Mouse (Mus musculus): ENCODE measurements around the gene Ppard. TPM values are rescaled to one million over a fixed set of nuclear protein-coding genes. Genes with fewer than 3 reads are reported as not detected.

The Ppard gene
- polyA plus RNA-seq, 1 experiment from 2014 or later: 1.5 TPM

GRCm38 (mm10) chr17:28299669-28300320, 67.3 kb downstream of the Ppard start:
- DNase-seq (ENCODE audit: low spot score): no peak
- Histone ChIP-seq H3K27ac (replicated peaks) (peak overlapping the region; percentile 77), H3K27me3 (ENCODE audit: low read depth, poor library complexity, severe bottlenecking) (no peaks in the 10 kb centered on the region), H3K9me3 (replicated peaks) (no peaks in the 10 kb centered on the region), H3K4me3 (peak overlapping the region; percentile 14; the same call in 1 of the 2 replicates), H3K36me3 (peaks cover 21% of the 10 kb centered on the region), H3K4me1 (peaks cover 45% of the 10 kb centered on the region)
- 55% methylated on average over 11 of the region's 11 CpGs for WGBS

DNA sequence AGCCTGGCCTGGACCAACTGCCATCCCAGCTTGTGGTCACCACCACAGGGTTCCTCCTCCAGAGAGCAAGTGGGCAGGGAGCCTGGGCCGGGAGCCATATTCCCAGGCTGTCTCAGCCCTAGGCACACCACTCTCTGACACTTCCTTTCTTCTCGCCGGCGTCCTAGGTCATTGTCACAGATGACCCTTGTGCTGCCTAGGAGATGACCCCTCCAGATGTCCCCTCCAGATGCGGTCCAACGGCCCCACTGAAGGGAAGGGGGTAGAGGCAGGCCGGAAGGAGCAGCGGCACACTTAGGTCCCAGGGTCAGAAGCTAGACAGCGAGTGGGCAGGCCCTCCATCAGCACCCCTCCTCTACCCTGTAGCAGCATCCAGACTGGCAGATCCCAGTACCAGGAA, 67.8 kb downstream of the Ppard start:
- Histone ChIP-seq H3K4me1 (peaks cover 40% of the 10 kb centered on the region), H3K36me3 (peaks cover 21% of the 10 kb centered on the region), H3K27me3 (ENCODE audit: low read depth, poor library complexity, severe bottlenecking) (no peaks in the 10 kb centered on the region), H3K9me3 (replicated peaks) (no peaks in the 10 kb centered on the region), H3K27ac (replicated peaks) (peak overlapping the region; percentile 77), H3K4me3 (no peak overlapping the region)
- WGBS: 22% methylated on average over 9 of the region's 9 CpGs
- peak; percentile 51 for DNase-seq (ENCODE audit: low spot score)

DNA sequence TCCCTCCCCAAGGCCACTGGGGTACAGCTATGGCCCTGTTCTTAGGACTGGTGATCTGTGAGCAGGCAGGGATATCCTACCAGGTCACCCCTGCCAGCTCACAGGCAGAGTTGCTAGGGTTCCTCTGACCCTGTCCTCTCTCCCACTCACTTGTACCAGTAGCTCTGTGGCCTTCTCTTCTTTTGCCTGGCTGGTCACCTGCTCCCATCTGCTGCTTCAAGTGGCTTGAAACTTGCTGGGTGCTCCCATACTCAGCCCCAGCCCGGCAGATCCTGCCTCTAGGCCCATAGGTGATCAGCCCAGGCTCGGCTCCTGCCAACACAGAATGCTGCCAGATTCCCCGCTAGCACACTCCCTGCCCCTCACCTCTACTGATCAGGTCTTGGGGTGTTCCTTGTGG, 68.3 kb downstream of the Ppard start:
- H3K27me3 ChIP-seq (ENCODE audit: low read depth, poor library complexity, severe bottlenecking): no peaks in the 10 kb centered on the region
- H3K27ac ChIP-seq (replicated peaks): peak overlapping the region; percentile 77
- H3K9me3 ChIP-seq (replicated peaks): no peaks in the 10 kb centered on the region
- no peak overlapping the region for H3K4me3 ChIP-seq
- 72% methylated on average over 3 of the region's 3 CpGs for whole genome bisulfite sequencing
- H3K4me1 ChIP-seq: peaks cover 38% of the 10 kb centered on the region
- peaks cover 21% of the 10 kb centered on the region for H3K36me3 ChIP-seq
- no peak for DNase-seq (ENCODE audit: low spot score)

- peaks cover 27% of the 10 kb centered on the region for H3K4me1 ChIP-seq
- H3K4me3 ChIP-seq: no peak overlapping the region
- H3K9me3 ChIP-seq (replicated peaks): no peaks in the 10 kb centered on the region
- no peak overlapping the region for H3K27ac ChIP-seq (replicated peaks)
- H3K27me3 ChIP-seq (ENCODE audit: low read depth, poor library complexity, severe bottlenecking): no peaks in the 10 kb centered on the region
- no peaks in the 10 kb centered on the region for H3K36me3 ChIP-seq
- WGBS: 59% methylated on average over 10 of the region's 10 CpGs
- no peak for DNase-seq (ENCODE audit: low spot score)
These were observed 72.7 kb downstream of the Ppard start for GRCm38 (mm10) chr17:28305172-28305571.

DNA sequence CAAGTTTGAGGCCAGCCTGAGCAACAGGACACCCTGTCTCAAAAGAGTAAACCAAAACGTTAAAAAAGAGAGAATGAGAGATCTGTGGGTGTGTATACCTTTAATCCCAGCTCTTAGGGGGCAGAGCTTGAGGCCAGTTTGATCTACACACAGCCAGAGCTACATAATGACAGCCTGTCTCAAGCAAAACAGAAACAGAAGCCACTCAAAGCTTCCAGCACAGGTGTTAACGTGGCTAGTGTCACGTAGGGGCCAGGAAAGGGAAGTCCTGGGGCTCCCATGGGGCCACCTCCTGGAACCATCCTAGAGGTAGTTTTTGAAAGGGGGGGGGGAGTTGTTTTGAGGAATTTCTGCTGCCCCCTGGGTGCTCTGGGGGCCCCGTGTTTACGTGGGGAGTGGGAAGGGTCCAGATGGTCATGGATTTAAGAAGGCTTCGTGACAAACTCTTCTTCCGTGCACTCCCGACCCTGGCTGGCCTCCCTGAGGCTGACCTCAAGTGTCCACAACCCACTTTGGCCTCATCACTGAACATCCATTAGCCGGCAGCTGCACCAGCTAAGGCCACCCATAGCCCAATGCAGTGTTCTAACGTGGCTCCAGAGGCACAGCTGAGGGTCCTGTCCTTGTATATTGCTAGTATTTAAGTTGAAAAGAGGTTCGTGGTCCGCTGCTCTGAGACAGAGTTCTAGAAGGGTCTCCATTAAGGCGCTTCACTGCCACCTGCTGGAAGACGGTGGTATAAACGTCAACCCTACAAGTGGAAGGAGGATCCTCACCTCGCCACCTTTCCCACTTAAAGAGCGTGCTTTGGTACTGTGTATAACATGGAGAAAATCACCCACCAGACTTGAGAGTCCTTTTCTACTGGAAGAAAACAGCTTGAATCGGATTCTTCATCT, 76.0 kb downstream of the Ppard start:
- Histone ChIP-seq H3K36me3 (no peaks in the 10 kb centered on the region), H3K4me3 (no peak overlapping the region), H3K9me3 (replicated peaks) (no peaks in the 10 kb centered on the region), H3K27ac (replicated peaks) (peak overlapping the region; percentile 57; the same call in 1 of the 2 replicates), H3K27me3 (ENCODE audit: low read depth, poor library complexity, severe bottlenecking) (no peaks in the 10 kb centered on the region), H3K4me1 (peaks cover 19% of the 10 kb centered on the region)
- WGBS: 21% methylated on average over 18 of the region's 18 CpGs
- DNase-seq (ENCODE audit: low spot score): peak; percentile 86

GRCm38 (mm10) chr17:28310831-28311230, 78.3 kb downstream of the Ppard start:
- peaks cover 7% of the 10 kb centered on the region for H3K36me3 ChIP-seq
- no peak overlapping the region for H3K27ac ChIP-seq (replicated peaks)
- no peak overlapping the region for H3K4me3 ChIP-seq
- peaks cover 32% of the 10 kb centered on the region for H3K4me1 ChIP-seq
- no peaks in the 10 kb centered on the region for H3K27me3 ChIP-seq (ENCODE audit: low read depth, poor library complexity, severe bottlenecking)
- DNase-seq (ENCODE audit: low spot score): no peak
- 84% methylated on average over 3 of the region's 3 CpGs for WGBS
- no peaks in the 10 kb centered on the region for H3K9me3 ChIP-seq (replicated peaks)

DNA sequence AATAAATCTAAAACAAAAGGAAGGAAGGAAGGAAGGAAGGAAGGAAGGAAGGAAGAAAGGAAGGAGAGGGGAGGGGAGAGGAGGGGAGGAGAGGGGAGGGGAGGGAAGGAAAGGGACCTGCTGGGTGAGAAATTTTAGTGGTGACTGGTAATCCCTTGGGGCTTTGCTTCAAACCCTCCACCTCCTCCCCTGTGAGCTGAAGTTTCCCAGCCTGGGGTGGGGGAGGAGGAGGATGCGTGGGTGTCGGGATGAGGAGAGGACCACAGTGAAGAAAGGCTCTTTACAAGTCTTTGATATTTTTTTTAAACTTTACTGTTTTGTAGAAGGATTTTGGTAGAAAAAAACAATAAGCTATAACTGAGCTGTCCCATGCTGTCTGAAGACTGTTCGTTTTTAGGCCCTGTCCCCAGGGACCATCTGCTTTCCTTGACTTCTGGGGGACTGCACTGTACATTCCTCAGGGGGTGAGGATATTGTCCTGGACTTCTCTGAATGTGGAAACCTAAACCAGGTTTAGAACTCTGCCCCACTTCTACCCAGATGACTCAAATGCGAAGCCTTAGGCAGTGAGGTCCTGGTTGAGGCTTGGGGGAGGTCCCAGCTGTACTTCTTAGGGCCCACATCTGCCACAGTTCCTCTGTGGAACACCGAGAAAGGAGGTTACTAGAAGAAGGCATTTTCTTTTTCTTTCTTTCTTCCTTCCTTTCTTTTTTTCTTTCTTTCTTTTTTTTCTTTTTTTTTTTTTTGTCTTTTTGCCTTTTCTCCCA, 79.0 kb downstream of the Ppard start:
- Histone ChIP-seq H3K4me3 (no peak overlapping the region), H3K27me3 (ENCODE audit: low read depth, poor library complexity, severe bottlenecking) (no peaks in the 10 kb centered on the region), H3K36me3 (peaks cover 14% of the 10 kb centered on the region), H3K27ac (replicated peaks) (no peak overlapping the region), H3K9me3 (replicated peaks) (no peaks in the 10 kb centered on the region), H3K4me1 (peaks cover 39% of the 10 kb centered on the region)
- WGBS: 84% methylated on average over 5 of the region's 5 CpGs
- DNase-seq (ENCODE audit: low spot score): no peak

- Histone ChIP-seq H3K4me3 (peak overlapping the region; percentile 94), H3K36me3 (peaks cover 24% of the 10 kb centered on the region), H3K4me1 (peaks cover 48% of the 10 kb centered on the region), H3K27ac (replicated peaks) (peak overlapping the region; percentile 95), H3K9me3 (replicated peaks) (no peaks in the 10 kb centered on the region), H3K27me3 (ENCODE audit: low read depth, poor library complexity, severe bottlenecking) (no peaks in the 10 kb centered on the region)
- WGBS: 28% methylated on average over 17 of the region's 17 CpGs
- DNase-seq (ENCODE audit: low spot score): no peak
These were observed 80.0 kb downstream of the Ppard start for GRCm38 (mm10) chr17:28312232-28313211.

DNA sequence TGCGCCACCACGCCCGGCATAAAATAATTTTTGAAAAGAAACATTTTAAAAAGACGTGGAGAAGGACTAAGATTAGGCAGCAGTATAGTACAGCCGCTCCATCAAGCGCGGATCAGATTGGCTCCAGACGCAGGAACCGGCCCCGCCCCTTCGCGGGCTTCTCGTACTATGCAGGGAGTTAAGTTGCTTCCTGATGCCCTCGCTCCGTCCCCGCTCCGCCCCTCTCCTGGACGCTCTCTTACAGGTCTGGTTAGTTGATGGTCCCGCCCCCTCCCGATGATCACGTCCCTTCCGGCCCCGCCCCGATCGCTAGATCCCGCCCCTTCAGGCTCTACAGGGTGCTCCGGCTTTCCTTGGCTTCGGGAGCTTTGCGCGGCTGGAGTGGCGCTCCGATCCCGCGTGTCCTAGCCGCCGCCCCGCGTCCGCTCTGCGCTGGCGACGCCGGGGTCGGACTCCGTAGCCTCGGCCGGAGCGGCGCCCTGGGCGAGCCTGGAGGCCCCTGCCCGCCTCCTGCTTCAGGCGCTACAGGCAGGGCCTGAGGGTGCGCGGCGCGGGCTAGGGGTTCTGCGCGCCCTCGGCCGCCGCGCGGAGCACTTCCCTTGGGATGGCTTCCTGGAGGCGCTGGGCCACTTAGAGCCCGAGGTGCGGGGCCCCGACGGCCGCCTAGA, 80.8 kb downstream of the Ppard start, which contains the start of gene Fance:
Gene Fance, plus strand, starts transcription at position 308 of the 668 bp plus-strand sequence.
- H3K4me1 ChIP-seq: peaks cover 46% of the 10 kb centered on the region
- under 1% methylated on average over 69 of the region's 69 CpGs for WGBS
- peak within 1 kb of the TSS; percentile 95 for H3K27ac ChIP-seq (replicated peaks)

GRCm38 (mm10) chr17:28313880-28314225, 81.4 kb downstream of the Ppard start:
- Histone ChIP-seq H3K4me3 (peak overlapping the region; percentile 94), H3K4me1 (peaks cover 42% of the 10 kb centered on the region), H3K27me3 (ENCODE audit: low read depth, poor library complexity, severe bottlenecking) (no peaks in the 10 kb centered on the region), H3K36me3 (peaks cover 37% of the 10 kb centered on the region), H3K9me3 (replicated peaks) (no peaks in the 10 kb centered on the region), H3K27ac (replicated peaks) (peak overlapping the region; percentile 95)
- WGBS: 4% methylated on average over 11 of the region's 11 CpGs
- no peak for DNase-seq (ENCODE audit: low spot score)

More for the DNA sequence above, 80.8 kb downstream of the Ppard start, which contains the start of gene Fance:
- Histone ChIP-seq H3K9me3 (replicated peaks) (no peaks in the 10 kb centered on the region), H3K4me3 (peak within 1 kb of the TSS; percentile 94), H3K27me3 (ENCODE audit: low read depth, poor library complexity, severe bottlenecking) (no peaks in the 10 kb centered on the region), H3K36me3 (peaks cover 32% of the 10 kb centered on the region)
- peak; percentile 99 for DNase-seq (ENCODE audit: low spot score)

- peaks cover 53% of the 10 kb centered on the region for H3K36me3 ChIP-seq
- H3K27ac ChIP-seq (replicated peaks): no peak overlapping the region
- no peaks in the 10 kb centered on the region for H3K9me3 ChIP-seq (replicated peaks)
- DNase-seq (ENCODE audit: low spot score): no peak
- H3K27me3 ChIP-seq (ENCODE audit: low read depth, poor library complexity, severe bottlenecking): no peaks in the 10 kb centered on the region
- peaks cover 42% of the 10 kb centered on the region for H3K4me1 ChIP-seq
- 89% methylated on average over 20 of the region's 20 CpGs for WGBS
- no peak overlapping the region for H3K4me3 ChIP-seq
These were observed 83.2 kb downstream of the Ppard start for GRCm38 (mm10) chr17:28315611-28316160.

Measured in midbrain, embryonic 10.5 days (tissue).